Mouse (Mus musculus) c-Kit-positive CD71-negative TER-119-negative erythroid progenitor cells, embryonic 14.5 days (primary cell): ENCODE results near the gene Actn4.
"Not testable (repeated sequence)": the region's sequence is repeated elsewhere in the genome, so short reads cannot be mapped to it uniquely, and the experiment has no call there.

ENCODE experiments used
- DNase-seq: peaks from one replicate; pipeline ENCODE4 v3.0.0-alpha.2; 2013; ENCODE audit warnings: low read depth

The Actn4 gene

GRCm38 (mm10) chr7:28969672-28970394 lies 7.7 kb upstream of the Actn4 start:
- DNase-seq, result no peak

GRCm38 (mm10) chr7:28969271-28969670 lies 7.1 kb upstream of the Actn4 start:
- no peak for DNase-seq

GRCm38 (mm10) chr7:28968120-28968519 lies 6.0 kb upstream of the Actn4 start:
- DNase-seq, result not testable (repeated sequence)

GRCm38 (mm10) chr7:28966751-28967505 lies 4.8 kb upstream of the Actn4 start:
- DNase-seq, result no peak

- DNase-seq, result no peak
Observed at GRCm38 (mm10) chr7:28966181-28966580, 4.0 kb upstream of the Actn4 start.

- DNase-seq, result no peak
Observed at GRCm38 (mm10) chr7:28965346-28965840, 3.3 kb upstream of the Actn4 start.

GRCm38 (mm10) chr7:28963399-28963923 lies 1.3 kb upstream of the Actn4 start:
- no peak for DNase-seq

- no peak for DNase-seq
Observed at GRCm38 (mm10) chr7:28961584-28961926, 585 bp downstream of the Actn4 start.

- no peak for DNase-seq
Observed at GRCm38 (mm10) chr7:28960354-28961046, 1.6 kb downstream of the Actn4 start.

- DNase-seq, result no peak
Observed at GRCm38 (mm10) chr7:28959505-28960045, 2.6 kb downstream of the Actn4 start.

GRCm38 (mm10) chr7:28958770-28959169 lies 3.4 kb downstream of the Actn4 start:
- no peak for DNase-seq

- DNase-seq, result no peak
Observed at GRCm38 (mm10) chr7:28957997-28958725, 4.0 kb downstream of the Actn4 start.

GRCm38 (mm10) chr7:28957286-28957685 lies 4.9 kb downstream of the Actn4 start:
- no peak for DNase-seq

GRCm38 (mm10) chr7:28956270-28956669 lies 5.9 kb downstream of the Actn4 start:
- DNase-seq, result no peak

- DNase-seq, result no peak
Observed at GRCm38 (mm10) chr7:28955295-28955897, 6.7 kb downstream of the Actn4 start.

- no peak for DNase-seq
Observed at GRCm38 (mm10) chr7:28954773-28955172, 7.4 kb downstream of the Actn4 start.

GRCm38 (mm10) chr7:28953476-28954376 lies 8.4 kb downstream of the Actn4 start:
- no peak for DNase-seq

- DNase-seq, result no peak
Observed at GRCm38 (mm10) chr7:28952786-28953185, 9.4 kb downstream of the Actn4 start.

GRCm38 (mm10) chr7:28951764-28952163 lies 10.4 kb downstream of the Actn4 start:
- DNase-seq, result no peak
